In genomic region chr5:149275105-149275494, GRCm38 (mm10) we compare ENCODE assay signal across 17 mouse cellular contexts. TPM values are rescaled to one million over a fixed set of nuclear protein-coding genes. Genes with fewer than 3 reads are reported as not detected.
DNase-seq lines count a peak whose midpoint lies in the region; ATAC-seq lines count a peak whose summit lies in the region.
"Had no signal": no experiment of that assay in that cellular context is flagged by ENCODE, and none has a peak within 500 bp of the region (broad histone marks: within the 10 kb centered on the region; RNA-seq: fewer than 3 reads in every experiment).

No protein-coding gene starts in this region.

- 62% methylated on average over 1 of the region's 1 CpGs for WGBS in liver, embryonic 13.5 days (ENCODE audit: insufficient replicate concordance)
- WGBS in macrophage (ENCODE audit: missing documents) = 90% methylated on average over 1 of the region's 1 CpGs
- 80% methylated on average over 1 of the region's 1 CpGs for WGBS in forebrain, embryonic 11.5 days

- no peak overlapping the region for H3K4me3 ChIP-seq in liver, embryonic 13.5 days (replicated peaks)
- no peak overlapping the region for H3K4me3 ChIP-seq in macrophage (ENCODE audit: inconsistent target)
- no peak overlapping the region for H3K4me3 ChIP-seq in forebrain, embryonic 11.5 days (ENCODE audit: low read depth, low read length)
- H3K4me3 ChIP-seq: embryonic facial prominence, embryonic 10.5 days; heart, embryonic 12.5 days; hindbrain, embryonic 13.5 days; kidney, embryonic 15.5 days; limb, embryonic 15.5 days; midbrain, embryonic 12.5 days; neural tube, embryonic 13.5 days; stomach, embryonic 15.5 days had no signal

- DNase-seq in liver, embryonic 13.5 days = no peak
- DNase-seq in liver = no peak
- DNase-seq in ES-CJ7 (ENCODE audit: low read depth, low spot score) = peak; percentile 81
- peak; percentile 86 for DNase-seq in R1 (ENCODE audit: low read depth, low spot score)
- no peak for DNase-seq in adrenal gland, adult 8-10 months
- no peak for DNase-seq in forebrain, embryonic 11.5 days (ENCODE audit: low spot score)
- DNase-seq: adrenal gland, postnatal 25 days; cerebellum, adult 9-11 months had no signal

- peak overlapping the region; percentile 20; the same call in 1 of the 2 replicates for H3K27ac ChIP-seq in liver, embryonic 13.5 days
- peak overlapping the region; percentile 93 for H3K27ac ChIP-seq in macrophage
- no peak overlapping the region for H3K27ac ChIP-seq in forebrain, embryonic 11.5 days (ENCODE audit: low read depth, low read length)
- H3K27ac ChIP-seq: embryonic facial prominence, embryonic 10.5 days; hindbrain, embryonic 13.5 days; kidney, embryonic 15.5 days; limb, embryonic 15.5 days; midbrain, embryonic 12.5 days; neural tube, embryonic 13.5 days; stomach, embryonic 15.5 days had no signal

- H3K4me1 ChIP-seq in liver, embryonic 13.5 days (replicated peaks) = peaks cover 28% of the 10 kb centered on the region
- H3K4me1 ChIP-seq in forebrain, embryonic 11.5 days (replicated peaks; ENCODE audit: control insufficient read depth, insufficient read depth, low read length) = no peaks in the 10 kb centered on the region
- H3K4me1 ChIP-seq: heart, embryonic 12.5 days; midbrain, embryonic 12.5 days; stomach, embryonic 15.5 days had no signal

- H3K36me3 ChIP-seq in liver, embryonic 13.5 days = no peaks in the 10 kb centered on the region
- peaks cover 49% of the 10 kb centered on the region for H3K36me3 ChIP-seq in macrophage (ENCODE audit: inconsistent target)
- no peaks in the 10 kb centered on the region for H3K36me3 ChIP-seq in forebrain, embryonic 11.5 days (ENCODE audit: control insufficient read depth, insufficient read depth, low read length)
- H3K36me3 ChIP-seq: embryonic facial prominence, embryonic 10.5 days; heart, embryonic 12.5 days; hindbrain, embryonic 13.5 days; kidney, embryonic 15.5 days; limb, embryonic 15.5 days; midbrain, embryonic 12.5 days; neural tube, embryonic 13.5 days; stomach, embryonic 15.5 days had no signal

- no peak overlapping the region for H3K9ac ChIP-seq in liver, embryonic 13.5 days
- H3K9ac ChIP-seq in forebrain, embryonic 11.5 days (ENCODE audit: low read length) = no peak overlapping the region
- H3K9ac ChIP-seq: heart, embryonic 12.5 days; hindbrain, embryonic 13.5 days; kidney, embryonic 15.5 days; limb, embryonic 15.5 days; midbrain, embryonic 12.5 days; neural tube, embryonic 13.5 days; stomach, embryonic 15.5 days had no signal

- H3K27me3 ChIP-seq in liver, embryonic 13.5 days = no peaks in the 10 kb centered on the region
- no peaks in the 10 kb centered on the region for H3K27me3 ChIP-seq in forebrain, embryonic 11.5 days (ENCODE audit: control insufficient read depth, insufficient read depth, low read length)
- H3K27me3 ChIP-seq: heart, embryonic 12.5 days; hindbrain, embryonic 13.5 days; kidney, embryonic 15.5 days; limb, embryonic 15.5 days; midbrain, embryonic 12.5 days; neural tube, embryonic 13.5 days; stomach, embryonic 15.5 days had no signal

- no peak overlapping the region for H3K4me2 ChIP-seq in liver, embryonic 13.5 days
- no peak overlapping the region for H3K4me2 ChIP-seq in forebrain, embryonic 11.5 days (ENCODE audit: low read depth, low read length, severe bottlenecking)
- H3K4me2 ChIP-seq: heart, embryonic 12.5 days; hindbrain, embryonic 13.5 days; kidney, embryonic 15.5 days; limb, embryonic 15.5 days; midbrain, embryonic 12.5 days; neural tube, embryonic 13.5 days; stomach, embryonic 15.5 days had no signal

- H3K79me2 ChIP-seq in macrophage (ENCODE audit: inconsistent target) = peaks cover 78% of the 10 kb centered on the region

- H3K9me3 ChIP-seq in liver, embryonic 13.5 days (replicated peaks) = no peaks in the 10 kb centered on the region
- H3K9me3 ChIP-seq in forebrain, embryonic 11.5 days (ENCODE audit: control insufficient read depth, low read length) = no peaks in the 10 kb centered on the region; the same call in 1 of the 2 replicates
- H3K9me3 ChIP-seq: hindbrain, embryonic 13.5 days; limb, embryonic 15.5 days; midbrain, embryonic 12.5 days; stomach, embryonic 15.5 days had no signal

- ATAC-seq in liver, embryonic 13.5 days (ENCODE audit: low read depth) = no peak
- ATAC-seq in forebrain, embryonic 11.5 days (replicated peaks; ENCODE audit: low FRiP score) = no peak

RNA-seq across cellular contexts. Expression of gene Alox5ap, which starts 10.5 kb away (rescaled TPM):
- 22.5 and 24.7 TPM in 2 replicates for polyA plus RNA-seq in liver, embryonic 13.5 days (2015; fragmentation: Nextera tagmentation; extraction: Ambion mirVana)
- 10 to 100 TPM in 16 of 26 experiments, 1 to 10 TPM in 10; 4.4 to 52.1 (median 15.2) TPM for total RNA-seq in macrophage (2018; cell fraction: chromatin; rRNA removed)
- 100 to 1,000 TPM; 333 to 529 (median 422) TPM for total RNA-seq in macrophage (2018; cell fraction: cytosol; rRNA removed)
- 100 to 1,000 TPM in 22 of 26 experiments, 10 to 100 TPM in 4; 44.0 to 323 (median 142) TPM for total RNA-seq in macrophage (2018; cell fraction: nucleus; rRNA removed)
- polyA plus RNA-seq in macrophage (2018) = 206 to 517 TPM (median 414 TPM) in 3 replicates
- total RNA-seq in adrenal gland, adult 8-10 months (2022) = 10 to 100 TPM; 14.1 to 24.7 (median 21.0) TPM
- polyA plus RNA-seq in forebrain, embryonic 11.5 days (2014; fragmentation: Nextera tagmentation; extraction: Ambion mirVana) = 4.5 and 4.7 TPM in 2 replicates

Comparison
In these comparisons a context has a peak if more than half of its experiments do, and no peak if none do; other contexts are left out.
1. DNase-seq: peak in ES-CJ7 (single experiment) and R1 (single experiment); none in liver, embryonic 13.5 days (single experiment), liver (single experiment), adrenal gland, adult 8-10 months (single experiment) and forebrain, embryonic 11.5 days (single experiment).